Comparison of ENCODE assay signal across 7 mouse cellular contexts in the genomic region with DNA sequence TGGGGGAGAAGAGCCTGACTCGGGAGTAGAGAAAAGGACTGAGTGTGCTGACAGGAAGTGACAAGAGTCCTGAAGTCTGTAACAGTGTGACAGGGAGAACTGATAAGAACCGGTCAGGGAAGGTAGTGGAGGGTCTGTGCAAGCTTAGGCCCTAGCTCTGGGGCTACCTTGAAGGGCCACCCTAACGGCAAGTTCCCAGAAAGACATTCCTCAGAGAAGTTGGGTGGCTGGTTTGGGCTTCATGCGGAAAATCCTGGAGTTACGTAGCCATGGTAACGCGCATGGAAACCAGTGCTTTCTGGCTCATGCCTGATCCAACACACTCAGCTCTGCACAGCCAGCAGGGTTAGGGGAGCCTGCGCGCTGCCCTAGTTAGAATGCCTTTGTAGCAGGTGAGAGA. TPM values are rescaled to one million over a fixed set of nuclear protein-coding genes. Genes with fewer than 3 reads are reported as not detected.
DNase-seq lines count a peak whose midpoint lies in the region; ATAC-seq lines count a peak whose summit lies in the region.

A gene (plus strand): TSS at position 291 of the 400 bp plus-strand sequence.

- no peaks in the 10 kb centered on the region for H3K9me3 ChIP-seq in forebrain, embryonic 13.5 days (replicated peaks)
- H3K9me3 ChIP-seq in intestine, embryonic 15.5 days: no peaks in the 10 kb centered on the region

- DNase-seq in Muller cell, postnatal 12 days (ENCODE audit: inconsistent ontology term): peak; percentile 81
- peak; percentile 38 for DNase-seq in adrenal gland, postnatal 14 days
- peak; percentile 42 to 68 for DNase-seq in left cerebral cortex, adult 9 months (ENCODE audit: low spot score in 2 of 2)
- DNase-seq in right cerebral cortex, postnatal 25 days: peak; percentile 55

- peak within 1 kb of the TSS; percentile 40; the same call in 1 of the 2 replicates for H3K27ac ChIP-seq in forebrain, embryonic 13.5 days
- peak within 1 kb of the TSS; percentile 67 for H3K27ac ChIP-seq in intestine, embryonic 15.5 days

- H3K27me3 ChIP-seq in forebrain, embryonic 13.5 days: peaks cover under 1% of the 10 kb centered on the region; the same call in 1 of the 2 replicates
- H3K27me3 ChIP-seq in intestine, embryonic 15.5 days (replicated peaks): no peaks in the 10 kb centered on the region

- H3K36me3 ChIP-seq in forebrain, embryonic 13.5 days (ENCODE audit: poor library complexity, severe bottlenecking): no peaks in the 10 kb centered on the region
- no peaks in the 10 kb centered on the region for H3K36me3 ChIP-seq in intestine, embryonic 15.5 days

- peaks cover 32% of the 10 kb centered on the region for H3K4me1 ChIP-seq in forebrain, embryonic 13.5 days
- peaks cover 18% of the 10 kb centered on the region for H3K4me1 ChIP-seq in intestine, embryonic 15.5 days (replicated peaks)

- WGBS in forebrain, embryonic 13.5 days: 46% methylated on average over 9 of the region's 9 CpGs
- 35% methylated on average over 9 of the region's 9 CpGs for WGBS in intestine, embryonic 15.5 days

- H3K4me2 ChIP-seq in forebrain, embryonic 13.5 days: peak within 1 kb of the TSS; percentile 26
- H3K4me2 ChIP-seq in intestine, embryonic 15.5 days (replicated peaks): peak within 1 kb of the TSS; percentile 22; the same call in 1 of the 2 replicates

- H3K9ac ChIP-seq in forebrain, embryonic 13.5 days: 0 out of 2 replicates have a peak within 1 kb of the TSS, but pooled peaks have one; percentile 34
- no peak within 1 kb of the TSS for H3K9ac ChIP-seq in intestine, embryonic 15.5 days

- ATAC-seq in forebrain, embryonic 13.5 days: peak; percentile 91
- ATAC-seq in intestine, embryonic 15.5 days: 0 out of 2 replicates have a peak, but pooled peaks have one; percentile 18
- ATAC-seq in megakaryocyte, adult 5-6 weeks (ENCODE audit: poor library complexity, severe bottlenecking): peak; percentile 35; the same call in 1 of the 2 replicates

- no peak within 1 kb of the TSS for H3K4me3 ChIP-seq in forebrain, embryonic 13.5 days
- no peak within 1 kb of the TSS for H3K4me3 ChIP-seq in intestine, embryonic 15.5 days (replicated peaks)

RNA-seq across cellular contexts. Expression of the gene that starts here (rescaled TPM):
- total RNA-seq in adrenal gland, postnatal 14 days (2021): 7.9 and 9.9 TPM in 2 replicates
- 0.72 and 0.89 TPM in 2 replicates for polyA plus RNA-seq in forebrain, embryonic 13.5 days (2015; fragmentation: Nextera tagmentation; extraction: Ambion mirVana)
- 19.5 and 25.7 TPM in 2 replicates for polyA plus RNA-seq in intestine, embryonic 15.5 days (2015; fragmentation: Nextera tagmentation; extraction: Ambion mirVana)
- 1,575 and 1,670 TPM in 2 replicates for total RNA-seq in megakaryocyte, adult 5-6 weeks (2015)
- 496 and 508 TPM in 2 replicates for total RNA-seq in megakaryocyte, adult 5-6 weeks (2017)

Comparison
In these comparisons a context has a peak if more than half of its experiments do, and no peak if none do; other contexts are left out.
1. RNA of the gene that starts here (total RNA-seq): 496 to 1,670 TPM in megakaryocyte, adult 5-6 weeks; 7.9 to 9.9 TPM in adrenal gland, postnatal 14 days; every median in the first group is over 10 times any median in the second.
2. RNA of the gene that starts here (polyA plus RNA-seq): 19.5 to 25.7 TPM in intestine, embryonic 15.5 days; 0.72 to 0.89 TPM in forebrain, embryonic 13.5 days; every median in the first group is over 10 times any median in the second.
3. Peak in ATAC-seq, H3K27ac ChIP-seq, H3K9ac ChIP-seq and H3K4me2 ChIP-seq in forebrain, embryonic 13.5 days; RNA of the gene not detected or under 1 TPM.
4. ATAC-seq: peak in every context shown above with its lines; median percentile 91 in forebrain, embryonic 13.5 days; 35 in megakaryocyte, adult 5-6 weeks; 18 in intestine, embryonic 15.5 days.
5. Peak in every context shown above with its lines, with median percentiles within 50 percentile points of each other: DNase-seq.